Mouse (Mus musculus) cerebellum, adult 2 months (tissue): ENCODE measurements around the gene Ccdc194. TPM values are rescaled to one million over a fixed set of nuclear protein-coding genes. Genes with fewer than 3 reads are reported as not detected.

Source experiments
- DNase-seq, 2 experiments: peaks; one replicate each; pipeline ENCODE4 v3.0.0; 2021
- H3K27ac ChIP-seq: fragments of 200-500 bp; 2 replicates; pipeline ENCODE4 v1.5.1; 2012; ENCODE audit warnings: low read length, control low read depth, inconsistent platforms; ENCODE audit not compliant: insufficient read depth
- H3K27me3 ChIP-seq: fragments of 200-500 bp; 2 replicates; pipeline ENCODE4 v1.6.1; 2012; ENCODE audit warnings: inconsistent platforms, mild to moderate bottlenecking, low read length, moderate library complexity; ENCODE audit not compliant: control insufficient read depth, insufficient read depth
- H3K4me1 ChIP-seq: fragments of 200-500 bp; 2 replicates; pipeline ENCODE4 v1.6.1; 2011; ENCODE audit warnings: low read length; ENCODE audit not compliant: control insufficient read depth, insufficient read depth
- H3K4me3 ChIP-seq: fragments of 200-500 bp; replicated peaks from 2 replicates; pipeline ENCODE3; 2011; ENCODE audit warnings: mild to moderate bottlenecking, low read depth, low read length, control low read depth; ENCODE audit not compliant: insufficient read depth
- CTCF ChIP-seq: fragments of 200-500 bp; IDR thresholded peaks from 2 replicates; pipeline ENCODE4 v1.5.1; 2011; ENCODE audit warnings: low read depth, mild to moderate bottlenecking, control low read depth, low read length, moderate library complexity, borderline replicate concordance; ENCODE audit not compliant: insufficient read depth
- POLR2A ChIP-seq: fragments of 200-500 bp; IDR thresholded peaks from 2 replicates; pipeline ENCODE4 v1.6.1; 2011; ENCODE audit warnings: low read length, control low read depth, borderline replicate concordance; ENCODE audit not compliant: insufficient read depth
- WGBS: fragments of 180-500 bp; shearing (Covaris S2); methylation state at CpG from one replicate; pipeline ENCODE4 v1.1.7; 2018; 5-methylcytosine and 5-hydroxymethylcytosine counted together
- polyA plus RNA-seq: library from polyadenylated mRNA; depleted of rRNA; stranded (reverse); fragments of >200 nt; gene quantifications from 2 replicates; pipeline ENCODE4 v1.2.3, GENCODE M21; 2012

The Ccdc194 gene
- polyA plus RNA-seq, 1 experiment: 0.08 TPM

DNA sequence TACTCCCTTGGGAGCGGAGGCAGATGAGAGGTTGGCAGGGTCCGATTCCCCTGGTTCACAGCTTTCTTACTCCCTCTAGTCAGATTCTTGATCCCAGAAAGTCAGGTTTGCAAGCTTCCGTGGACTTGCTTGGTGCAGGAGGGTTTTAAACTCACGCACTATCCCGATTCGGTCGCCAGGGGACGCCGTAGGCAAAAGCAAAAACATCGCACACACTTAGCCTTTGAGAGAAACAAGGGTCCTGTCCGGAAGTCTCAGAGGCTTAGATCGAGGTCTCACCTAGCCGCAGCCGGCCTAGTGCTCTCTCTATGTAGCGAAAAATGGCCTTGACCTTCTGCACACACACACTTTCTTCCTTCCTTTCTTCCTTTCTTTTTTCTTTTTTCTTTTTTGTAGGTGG is 35.9 kb upstream of the Ccdc194 start:
- WGBS: 6% methylated on average over 15 of the region's 15 CpGs
- no peak overlapping the region for H3K4me3 ChIP-seq
- H3K27ac ChIP-seq: no peak overlapping the region
- H3K27me3 ChIP-seq: peaks cover 3% of the 10 kb centered on the region; the same call in 1 of the 2 replicates
- no peaks in the 10 kb centered on the region for H3K4me1 ChIP-seq
- peak; percentile 48 to 69 for DNase-seq
- TF ChIP-seq POLR2A (no peak), CTCF (peak; percentile 94)

DNA sequence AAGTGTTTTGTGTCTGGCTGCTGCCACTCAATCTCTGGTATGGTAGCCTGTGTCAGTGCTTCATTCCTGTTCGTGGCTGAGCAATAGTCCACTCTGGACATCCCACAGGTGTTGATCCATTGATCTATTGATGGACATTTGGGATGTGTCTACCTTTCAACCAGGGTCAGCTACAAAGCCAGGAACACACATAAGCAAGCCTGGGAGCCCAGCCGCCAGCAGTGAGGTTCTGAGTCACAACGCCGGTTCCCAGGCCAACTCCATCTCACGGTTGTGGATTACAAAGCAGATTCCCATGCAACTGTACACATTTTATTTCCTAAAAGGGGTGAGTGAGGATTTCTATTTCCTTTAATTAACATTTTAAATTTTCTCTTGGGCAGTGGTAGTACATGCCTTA is 35.3 kb upstream of the Ccdc194 start:
- TF ChIP-seq CTCF (no peak), POLR2A (no peak)

DNA sequence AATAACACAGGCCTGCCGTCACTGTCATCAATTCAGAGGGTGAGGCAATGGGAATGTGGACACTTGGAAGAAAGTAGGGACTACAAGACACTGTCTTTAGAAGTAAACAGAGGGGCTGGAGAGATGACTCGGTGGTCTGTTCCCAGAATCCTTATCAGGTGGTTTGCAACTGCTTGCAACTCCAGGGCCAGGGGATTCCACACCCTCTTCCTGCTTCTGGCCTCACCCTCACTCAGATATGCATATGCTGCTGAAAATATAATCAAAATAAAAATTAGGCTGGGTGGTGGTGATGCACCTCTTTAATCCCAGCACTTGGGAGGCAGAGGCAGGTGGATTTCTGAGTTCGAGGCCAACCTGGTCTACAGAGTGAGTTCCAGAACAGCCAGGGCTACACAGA is 34.6 kb upstream of the Ccdc194 start:
- Histone ChIP-seq H3K27me3 (peaks cover 3% of the 10 kb centered on the region; the same call in 1 of the 2 replicates), H3K4me3 (no peak overlapping the region), H3K4me1 (no peaks in the 10 kb centered on the region), H3K27ac (no peak overlapping the region)
- 85% methylated on average over 3 of the region's 3 CpGs for WGBS
- DNase-seq: no peak
- TF ChIP-seq CTCF (no peak), POLR2A (no peak)

More for the DNA sequence above, 35.3 kb upstream of the Ccdc194 start:
- Histone ChIP-seq H3K27me3 (peaks cover 3% of the 10 kb centered on the region; the same call in 1 of the 2 replicates), H3K4me3 (no peak overlapping the region), H3K4me1 (no peaks in the 10 kb centered on the region), H3K27ac (no peak overlapping the region)
- DNase-seq: no peak
- WGBS: 86% methylated on average over 5 of the region's 5 CpGs

DNA sequence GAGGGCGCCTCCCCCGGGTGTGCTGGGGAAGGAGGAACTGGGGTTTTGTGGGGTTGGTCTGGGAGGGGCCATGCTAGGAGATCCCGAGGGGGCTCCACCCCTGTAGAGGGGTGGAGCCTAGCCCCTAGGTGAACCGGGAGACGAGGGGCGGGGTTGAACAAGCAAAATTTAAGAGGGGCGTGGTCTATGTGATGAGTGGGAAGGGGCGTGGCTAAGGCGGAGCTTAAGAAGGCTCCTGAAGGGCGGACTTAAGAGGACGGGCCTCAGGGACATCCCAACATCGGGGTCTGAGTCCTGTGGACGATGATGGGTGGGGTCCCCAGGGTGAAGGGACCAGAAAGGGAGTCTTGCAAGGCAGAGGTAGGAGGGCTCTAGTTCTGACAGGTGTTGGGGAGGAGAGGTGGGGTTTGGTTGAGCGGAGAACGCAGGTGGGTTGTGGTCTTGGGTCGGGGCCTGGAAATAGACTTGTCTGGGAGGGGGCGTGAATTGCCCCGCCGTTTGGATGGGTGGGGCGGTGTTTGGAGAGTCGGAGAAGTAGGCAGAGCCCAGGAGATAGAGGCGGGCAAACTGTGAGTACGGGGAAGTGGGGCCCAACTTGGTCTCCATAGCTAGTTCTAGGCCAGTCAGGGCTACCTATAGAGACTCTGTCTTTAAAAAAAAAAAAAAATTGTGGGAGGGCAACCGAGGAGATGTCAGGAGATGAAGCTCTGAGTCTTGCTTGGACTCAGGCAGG is 33.6 kb upstream of the Ccdc194 start:
- Histone ChIP-seq H3K4me1 (no peaks in the 10 kb centered on the region), H3K27me3 (peaks cover 3% of the 10 kb centered on the region; the same call in 1 of the 2 replicates), H3K27ac (no peak overlapping the region), H3K4me3 (no peak overlapping the region)
- WGBS: 10% methylated on average over 24 of the region's 24 CpGs
- no peak for DNase-seq
- TF ChIP-seq POLR2A (no peak), CTCF (no peak)

DNA sequence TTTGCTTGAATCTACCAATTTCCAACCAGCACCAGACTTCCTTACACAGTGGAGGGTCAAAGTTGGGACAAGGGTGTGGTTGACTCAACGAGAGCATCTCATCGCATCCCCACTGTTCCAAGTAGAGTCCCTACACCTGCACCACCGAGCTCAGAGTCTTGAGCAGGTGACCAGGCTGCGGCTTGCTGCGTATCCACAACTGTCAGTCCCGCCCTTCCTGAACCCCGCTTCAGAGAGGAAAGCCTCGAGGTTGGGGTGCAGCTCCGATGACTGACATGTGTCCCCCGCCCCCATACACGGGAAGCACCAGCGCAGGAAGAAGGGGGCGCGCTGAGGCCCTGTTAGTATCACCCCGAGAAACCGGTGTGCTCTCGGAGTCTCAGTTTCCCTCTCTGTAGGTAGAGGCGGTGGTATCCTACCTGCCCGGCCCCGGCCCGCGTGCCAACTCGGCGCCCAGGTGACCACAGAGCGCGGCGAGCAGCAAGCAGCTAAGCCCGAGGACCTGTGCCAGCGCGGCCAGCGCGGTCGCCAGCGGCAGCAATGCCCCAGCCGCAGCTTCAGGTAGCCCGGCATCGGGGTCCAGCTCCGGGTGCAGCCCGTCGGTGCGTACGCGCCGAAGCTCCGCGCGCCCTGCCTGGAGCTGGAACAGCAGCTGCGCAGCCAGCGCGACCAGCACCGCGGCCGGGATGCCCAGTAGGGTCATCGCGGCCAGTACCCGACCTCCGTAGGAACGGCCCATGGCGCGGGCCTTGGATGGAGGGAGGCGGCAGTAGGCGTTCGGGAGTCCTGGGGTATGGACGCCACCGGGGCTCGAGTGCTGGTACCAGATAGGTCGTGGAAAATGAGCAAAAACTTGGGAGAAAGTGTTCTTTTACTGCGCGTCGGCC is 32.8 kb upstream of the Ccdc194 start, which contains the start of gene Tmem221:
Tmem221 (minus strand) TSS at position 801 of the 887 bp plus-strand sequence.
- H3K27ac ChIP-seq: no peak within 1 kb of the TSS
- 6% methylated on average over 70 of the region's 70 CpGs for WGBS
- no peak within 1 kb of the TSS for H3K4me3 ChIP-seq
- DNase-seq: no peak
- TF ChIP-seq CTCF (no peak), POLR2A (no peak)
- peaks cover 3% of the 10 kb centered on the region; the same call in 1 of the 2 replicates for H3K27me3 ChIP-seq
- no peaks in the 10 kb centered on the region for H3K4me1 ChIP-seq

DNA sequence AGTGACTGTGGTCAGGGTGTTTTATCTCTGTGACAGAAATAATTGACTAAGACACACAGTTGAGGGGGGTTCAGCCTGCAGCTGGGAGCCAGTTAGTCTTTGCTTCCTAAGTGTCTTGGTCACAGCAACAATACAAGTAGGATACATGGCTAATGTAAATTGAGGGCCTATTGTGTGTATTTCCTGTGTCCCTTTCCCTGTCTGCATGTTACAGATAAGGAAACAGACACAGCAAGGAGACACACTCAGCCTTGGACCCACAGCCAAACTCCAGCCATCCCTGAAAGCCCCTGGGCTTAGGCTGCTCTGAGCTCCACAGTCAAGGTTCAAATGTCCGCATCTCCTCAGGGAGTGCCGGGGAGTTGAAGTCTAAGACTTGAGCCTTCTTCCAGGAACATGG is 29.1 kb upstream of the Ccdc194 start:
- H3K27me3 ChIP-seq: peaks cover 3% of the 10 kb centered on the region; the same call in 1 of the 2 replicates
- TF ChIP-seq CTCF (no peak), POLR2A (no peak)
- H3K4me1 ChIP-seq: no peaks in the 10 kb centered on the region
- 85% methylated on average over 2 of the region's 2 CpGs for WGBS
- H3K4me3 ChIP-seq: no peak overlapping the region
- H3K27ac ChIP-seq: no peak overlapping the region
- DNase-seq: no peak

DNA sequence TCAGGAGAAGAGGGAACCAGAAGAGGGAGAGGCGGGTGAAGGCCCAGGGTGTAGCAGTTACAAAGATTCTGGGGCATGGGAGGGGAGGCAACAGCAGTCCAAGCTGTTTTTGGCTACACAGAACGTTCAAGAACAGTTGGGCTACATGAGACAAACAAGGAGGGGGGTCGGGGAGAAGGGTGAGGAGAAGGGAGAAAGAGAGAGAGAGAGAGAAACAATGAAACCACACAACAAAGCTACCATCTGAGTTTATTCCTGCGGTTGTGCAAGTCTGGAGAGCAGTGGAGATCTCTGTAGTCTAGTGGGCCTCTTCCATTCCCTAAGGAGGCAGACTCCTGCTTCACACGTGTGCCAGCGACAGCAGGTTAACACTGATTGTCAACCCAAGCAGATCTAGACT is 28.5 kb upstream of the Ccdc194 start:
- no peak for TF ChIP-seq POLR2A
- TF ChIP-seq CTCF: no peak
- DNase-seq: no peak
- H3K27me3 ChIP-seq: peaks cover 3% of the 10 kb centered on the region; the same call in 1 of the 2 replicates
- H3K4me3 ChIP-seq: no peak overlapping the region
- 45% methylated on average over 6 of the region's 6 CpGs for WGBS
- H3K4me1 ChIP-seq: no peaks in the 10 kb centered on the region
- H3K27ac ChIP-seq: no peak overlapping the region
